Mouse (Mus musculus) hindbrain, embryonic 12.5 days (tissue): ENCODE results near the gene Zfp853. TPM values are rescaled to one million over a fixed set of nuclear protein-coding genes. Genes with fewer than 3 reads are reported as not detected.

Source experiments
- polyA plus RNA-seq: library from polyadenylated mRNA; unstranded; fragments of >200 nt; fragmentation: Nextera tagmentation; extraction: Ambion mirVana; gene quantifications from 2 replicates; pipeline ENCODE4 v1.2.1, GENCODE M21; 2016

The Zfp853 gene
- polyA plus RNA-seq, 1 experiment from 2014 or later = not detected

Other genes with a start within 250 kb of the Zfp853 start
- gene Rnf216, start 180.6 kb downstream of the Zfp853 start, polyA plus RNA-seq = 49.4 and 51.1 TPM in 2 replicates
- 0.08 TPM in 1 of 2 replicates, not detected in the other for gene Olfr718-ps1, start 146.0 kb downstream of the Zfp853 start, polyA plus RNA-seq
- 15.4 and 17.8 TPM in 2 replicates for gene Rbak, start 112.8 kb downstream of the Zfp853 start, polyA plus RNA-seq
- gene Spdye4b, start 112.6 kb downstream of the Zfp853 start, polyA plus RNA-seq = not detected in 2 replicates
- not detected in 2 replicates for gene Spdye4a, start 66.7 kb downstream of the Zfp853 start, polyA plus RNA-seq
- 25.7 and 28.3 TPM in 2 replicates for gene Zfp12, start 58.5 kb downstream of the Zfp853 start, polyA plus RNA-seq
- 16.9 and 18.6 TPM in 2 replicates for gene Zfp316, start 23.6 kb downstream of the Zfp853 start, polyA plus RNA-seq
- 48.0 and 55.2 TPM in 2 replicates for gene E130309D02Rik, start 21.7 kb upstream of the Zfp853 start, polyA plus RNA-seq
- 75.3 and 79.6 TPM in 2 replicates for gene Zdhhc4, start 35.6 kb upstream of the Zfp853 start, polyA plus RNA-seq
- 0.08 and 0.95 TPM in 2 replicates for gene Grid2ip, start 63.7 kb upstream of the Zfp853 start, polyA plus RNA-seq
- 210 and 236 TPM in 2 replicates for gene Kdelr2, start 110.2 kb upstream of the Zfp853 start, polyA plus RNA-seq
- gene Daglb, start 171.0 kb upstream of the Zfp853 start, polyA plus RNA-seq = 13.4 and 14.6 TPM in 2 replicates
- 411 and 449 TPM in 2 replicates for gene Rac1, start 234.4 kb upstream of the Zfp853 start, polyA plus RNA-seq